ENCODE assay signal across 13 mouse cellular contexts in the genomic region with DNA sequence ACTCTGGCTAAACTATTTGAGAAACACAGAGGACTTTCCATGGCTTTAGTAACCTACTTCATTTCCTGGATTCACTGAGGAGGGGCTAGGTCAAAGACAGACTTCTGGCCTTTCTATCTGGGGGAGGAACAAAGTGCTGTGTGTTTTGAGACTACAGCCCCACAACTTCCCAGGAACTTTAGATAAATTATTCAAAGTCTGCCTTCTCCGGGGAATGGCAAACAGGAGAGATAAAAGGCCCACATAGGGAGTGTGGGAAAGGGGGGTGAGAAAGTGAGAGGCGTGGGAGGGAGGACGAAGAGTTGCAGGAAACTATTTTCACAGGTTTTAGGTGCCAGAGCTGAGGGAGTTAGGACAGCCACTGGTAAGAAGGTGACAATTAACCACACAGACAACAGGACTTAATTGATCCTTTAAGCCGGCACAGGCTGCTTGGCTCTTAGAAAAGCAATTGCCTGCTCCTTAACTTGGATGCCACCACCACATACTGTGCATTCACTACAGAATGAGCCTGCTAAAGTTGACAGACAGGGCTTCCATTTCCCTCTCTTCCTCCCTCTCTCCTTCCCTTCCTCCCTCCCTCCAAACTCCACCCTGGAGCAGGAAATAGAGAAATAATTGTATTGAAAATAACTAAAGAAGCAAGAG. TPM values are rescaled to one million over a fixed set of nuclear protein-coding genes. Genes with fewer than 3 reads are reported as not detected.
DNase-seq lines count a peak whose midpoint lies in the region; ATAC-seq and TF ChIP-seq lines count a peak whose summit lies in the region.
"Had no signal": no experiment of that assay in that cellular context is flagged by ENCODE, and none has a peak within 500 bp of the region (broad histone marks: within the 10 kb centered on the region; RNA-seq: fewer than 3 reads in every experiment).

No protein-coding gene starts in this region.

- H3K9ac ChIP-seq in heart, embryonic 12.5 days = no peak overlapping the region
- H3K9ac ChIP-seq in stomach, embryonic 15.5 days = no peak overlapping the region
- H3K9ac ChIP-seq in stomach, postnatal 0 days (ENCODE audit: low read length) = no peak overlapping the region
- H3K9ac ChIP-seq in hindbrain, embryonic 13.5 days = no peak overlapping the region
- no peak overlapping the region for H3K9ac ChIP-seq in neural tube, embryonic 14.5 days (replicated peaks; ENCODE audit: low read depth, low read length)
- H3K9ac ChIP-seq: embryonic facial prominence, embryonic 13.5 days; liver, embryonic 14.5 days had no signal

- H3K4me3 ChIP-seq in heart, embryonic 12.5 days = no peak overlapping the region
- no peak overlapping the region for H3K4me3 ChIP-seq in stomach, embryonic 15.5 days (replicated peaks)
- H3K4me3 ChIP-seq in stomach, postnatal 0 days (ENCODE audit: low read depth, low read length) = no peak overlapping the region
- no peak overlapping the region for H3K4me3 ChIP-seq in hindbrain, embryonic 13.5 days
- no peak overlapping the region for H3K4me3 ChIP-seq in neural tube, embryonic 14.5 days (ENCODE audit: low read depth, low read length)
- H3K4me3 ChIP-seq: embryonic facial prominence, embryonic 13.5 days; left cerebral cortex, adult 2 months had no signal

- no peak for ATAC-seq in heart, embryonic 12.5 days (ENCODE audit: insufficient number of reproducible peaks, low FRiP score)
- no peak for ATAC-seq in stomach, embryonic 15.5 days (ENCODE audit: insufficient read depth, low FRiP score, low read depth)
- ATAC-seq in stomach, postnatal 0 days (ENCODE audit: low FRiP score, low TSS enrichment) = no peak
- no peak for ATAC-seq in hindbrain, embryonic 13.5 days (ENCODE audit: low FRiP score)
- ATAC-seq in neural tube, embryonic 14.5 days (ENCODE audit: low read depth) = peak; percentile 32; the same call in 1 of the 2 replicates

- 0 out of 2 replicates have a peak, but pooled peaks cover 2% of the 10 kb centered on the region for H3K36me3 ChIP-seq in heart, embryonic 12.5 days
- H3K36me3 ChIP-seq in stomach, embryonic 15.5 days = no peaks in the 10 kb centered on the region
- no peaks in the 10 kb centered on the region for H3K36me3 ChIP-seq in stomach, postnatal 0 days (ENCODE audit: control insufficient read depth, insufficient read depth, low read length)
- H3K36me3 ChIP-seq in hindbrain, embryonic 13.5 days = no peaks in the 10 kb centered on the region
- no peaks in the 10 kb centered on the region for H3K36me3 ChIP-seq in neural tube, embryonic 14.5 days (ENCODE audit: control insufficient read depth, insufficient read depth, low read length)
- H3K36me3 ChIP-seq: embryonic facial prominence, embryonic 13.5 days had no signal

- no peaks in the 10 kb centered on the region for H3K27me3 ChIP-seq in heart, embryonic 12.5 days (replicated peaks)
- H3K27me3 ChIP-seq in stomach, embryonic 15.5 days (replicated peaks) = no peaks in the 10 kb centered on the region
- H3K27me3 ChIP-seq in stomach, postnatal 0 days (ENCODE audit: control insufficient read depth, insufficient read depth, low read length) = no peaks in the 10 kb centered on the region
- H3K27me3 ChIP-seq in hindbrain, embryonic 13.5 days = no peaks in the 10 kb centered on the region
- no peaks in the 10 kb centered on the region for H3K27me3 ChIP-seq in neural tube, embryonic 14.5 days (ENCODE audit: control insufficient read depth, insufficient read depth, low read length)
- H3K27me3 ChIP-seq: embryonic facial prominence, embryonic 13.5 days had no signal

- TF ChIP-seq EP300 in stomach, postnatal 0 days (optimal IDR thresholded peaks at IDR 0.05) = no peak

- no peak overlapping the region for H3K4me2 ChIP-seq in heart, embryonic 12.5 days
- no peak overlapping the region for H3K4me2 ChIP-seq in stomach, embryonic 15.5 days
- H3K4me2 ChIP-seq in stomach, postnatal 0 days (replicated peaks; ENCODE audit: low read depth) = no peak overlapping the region
- H3K4me2 ChIP-seq in hindbrain, embryonic 13.5 days = no peak overlapping the region
- no peak overlapping the region for H3K4me2 ChIP-seq in neural tube, embryonic 14.5 days (ENCODE audit: low read depth, low read length)
- H3K4me2 ChIP-seq: embryonic facial prominence, embryonic 13.5 days had no signal

- peaks cover 10% of the 10 kb centered on the region for H3K4me1 ChIP-seq in heart, embryonic 12.5 days (replicated peaks)
- peaks cover 3% of the 10 kb centered on the region; the same call in 1 of the 2 replicates for H3K4me1 ChIP-seq in stomach, embryonic 15.5 days
- H3K4me1 ChIP-seq in stomach, postnatal 0 days (replicated peaks; ENCODE audit: control insufficient read depth, insufficient read depth) = no peaks in the 10 kb centered on the region
- peaks cover 14% of the 10 kb centered on the region for H3K4me1 ChIP-seq in hindbrain, embryonic 13.5 days (replicated peaks)
- H3K4me1 ChIP-seq in neural tube, embryonic 14.5 days (ENCODE audit: control insufficient read depth, insufficient read depth, low read length) = peaks cover 7% of the 10 kb centered on the region; the same call in 1 of the 2 replicates

- 7% methylated on average over 4 of the region's 4 CpGs for WGBS in heart, embryonic 12.5 days
- 28% methylated on average over 4 of the region's 4 CpGs for WGBS in stomach, embryonic 15.5 days
- 28% methylated on average over 4 of the region's 4 CpGs for WGBS in stomach, postnatal 0 days
- WGBS in hindbrain, embryonic 13.5 days = 5% methylated on average over 4 of the region's 4 CpGs
- WGBS in neural tube, embryonic 14.5 days = 4% methylated on average over 4 of the region's 4 CpGs

- no peaks in the 10 kb centered on the region for H3K9me3 ChIP-seq in heart, embryonic 12.5 days (replicated peaks)
- H3K9me3 ChIP-seq in stomach, embryonic 15.5 days = no peaks in the 10 kb centered on the region
- no peaks in the 10 kb centered on the region for H3K9me3 ChIP-seq in stomach, postnatal 0 days (ENCODE audit: control insufficient read depth, low read length)
- no peaks in the 10 kb centered on the region for H3K9me3 ChIP-seq in hindbrain, embryonic 13.5 days
- H3K9me3 ChIP-seq in neural tube, embryonic 14.5 days (ENCODE audit: control insufficient read depth, low read length) = no peaks in the 10 kb centered on the region
- H3K9me3 ChIP-seq: embryonic facial prominence, embryonic 13.5 days had no signal

- no peak for DNase-seq in heart, postnatal 4 days
- no peak for DNase-seq in stomach, postnatal 0 days (ENCODE audit: low spot score)
- DNase-seq in right cerebral cortex, adult 18-20 months = no peak
- no peak for DNase-seq in left cerebral cortex, adult 8-10 months (ENCODE audit: low spot score in 2 of 2)
- DNase-seq: gastrocnemius, postnatal 10 days; kidney, adult 9 months had no signal

- no peak for TF ChIP-seq CTCF in stomach, postnatal 0 days (IDR thresholded peaks at IDR 0.05; ENCODE audit: low read depth)

- peak overlapping the region; percentile 30; the same call in 1 of the 2 replicates for H3K27ac ChIP-seq in heart, embryonic 12.5 days (ENCODE audit: poor library complexity, severe bottlenecking)
- H3K27ac ChIP-seq in stomach, embryonic 15.5 days = peak overlapping the region; percentile 42; the same call in 1 of the 2 replicates
- H3K27ac ChIP-seq in stomach, postnatal 0 days (replicated peaks) = no peak overlapping the region
- H3K27ac ChIP-seq in hindbrain, embryonic 13.5 days = peak overlapping the region; percentile 14; the same call in 1 of the 2 replicates
- no peak overlapping the region for H3K27ac ChIP-seq in neural tube, embryonic 14.5 days (ENCODE audit: low read depth, low read length)
- H3K27ac ChIP-seq: embryonic facial prominence, embryonic 13.5 days; left cerebral cortex, adult 2 months; liver, embryonic 14.5 days had no signal

RNA-seq across cellular contexts. Expression of gene Sox4, which starts 11.4 kb away (rescaled TPM):
- 78.2 and 84.1 TPM in 2 replicates for polyA plus RNA-seq in heart, embryonic 12.5 days (2016; fragmentation: Nextera tagmentation; extraction: Ambion mirVana)
- total RNA-seq in heart, postnatal 4 days (2021) = 100 to 1,000 TPM; 117 to 131 TPM
- polyA plus RNA-seq in stomach, embryonic 15.5 days (2015; fragmentation: Nextera tagmentation; extraction: Ambion mirVana) = 45.3 and 49.1 TPM in 2 replicates
- 23.1 and 23.8 TPM in 2 replicates for polyA plus RNA-seq in stomach, postnatal 0 days (2015; fragmentation: Nextera tagmentation; extraction: Ambion mirVana)
- polyA plus RNA-seq in hindbrain, embryonic 13.5 days (2015; fragmentation: Nextera tagmentation; extraction: Ambion mirVana) = 173 and 192 TPM in 2 replicates
- polyA plus RNA-seq in neural tube, embryonic 14.5 days (2014; fragmentation: Nextera tagmentation; extraction: Ambion mirVana) = 157 and 188 TPM in 2 replicates
- total RNA-seq in left cerebral cortex, adult 8-10 months (2022) = 10 to 100 TPM; 12.1 to 14.7 (median 13.9) TPM

Comparison
In these comparisons a context has a peak if more than half of its experiments do, and no peak if none do; other contexts are left out.
1. H3K27ac ChIP-seq: peak in heart, embryonic 12.5 days (single experiment), stomach, embryonic 15.5 days (single experiment) and hindbrain, embryonic 13.5 days (single experiment); none in stomach, postnatal 0 days (single experiment) and neural tube, embryonic 14.5 days (single experiment).